Mouse (Mus musculus) layer of hippocampus, adult 18-20 months (tissue): ENCODE results near the gene Cfap73. TPM values are rescaled to one million over a fixed set of nuclear protein-coding genes. Genes with fewer than 3 reads are reported as not detected.

Experiments used
- DNase-seq, 2 experiments: peaks; one replicate each; pipeline ENCODE4 v3.0.0; 2022; ENCODE audit warnings: low spot score in 2 of 2
- total RNA-seq, 2 experiments: library from RNA; stranded (reverse); gene quantifications; 2 replicates each; pipeline ENCODE4 v1.2.3; 2021

The Cfap73 gene
- total RNA-seq, 2 experiments from 2014 or later = 0.61 to 0.82 TPM

- peak in 1 of 2 experiments; percentile 60 for DNase-seq
Measured at GRCm38 (mm10) chr5:120586741-120587615, 47.1 kb downstream of the Cfap73 start.

DNA sequence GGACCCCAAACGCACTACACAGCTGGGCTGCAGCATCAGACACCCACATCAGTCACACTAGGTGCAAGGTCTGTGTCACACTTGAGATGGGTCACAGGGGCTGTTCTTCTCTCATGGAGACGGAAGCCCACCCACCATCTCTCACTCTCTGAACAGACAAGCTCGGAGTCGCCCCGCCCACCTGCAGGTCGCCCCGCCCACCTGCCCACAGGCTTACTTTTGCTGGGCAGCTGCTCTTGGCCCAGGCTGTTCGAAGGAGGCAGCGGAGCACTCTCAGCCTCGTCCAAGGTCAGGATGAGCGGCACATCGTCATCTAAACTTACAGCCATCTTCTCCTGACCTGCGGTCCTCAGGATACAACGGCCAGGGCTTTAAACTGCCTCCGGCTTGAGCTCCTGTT is 49.1 kb downstream of the Cfap73 start:
- no peak for DNase-seq

GRCm38 (mm10) chr5:120583511-120583910 is 50.5 kb downstream of the Cfap73 start:
- DNase-seq = no peak

DNA sequence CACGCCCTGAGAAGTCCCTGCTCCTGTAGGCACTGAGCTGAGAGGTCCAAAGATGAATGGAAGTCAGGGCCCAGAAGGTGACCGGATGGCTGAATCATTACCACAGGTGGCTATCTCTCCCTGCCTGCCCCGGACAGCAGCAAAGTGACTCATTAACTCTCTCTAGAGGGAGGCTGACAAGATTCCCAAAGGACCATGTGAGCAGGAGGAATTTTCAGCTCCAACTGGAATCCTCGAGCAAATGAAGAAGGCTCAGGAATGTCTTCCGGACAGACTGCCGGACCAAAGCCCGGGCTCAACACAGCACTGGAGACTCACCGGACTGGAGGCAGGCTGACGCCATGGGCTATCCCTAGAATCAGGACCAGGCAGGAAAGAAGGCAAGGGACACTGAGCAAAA is 52.0 kb downstream of the Cfap73 start:
- no peak for DNase-seq

DNA sequence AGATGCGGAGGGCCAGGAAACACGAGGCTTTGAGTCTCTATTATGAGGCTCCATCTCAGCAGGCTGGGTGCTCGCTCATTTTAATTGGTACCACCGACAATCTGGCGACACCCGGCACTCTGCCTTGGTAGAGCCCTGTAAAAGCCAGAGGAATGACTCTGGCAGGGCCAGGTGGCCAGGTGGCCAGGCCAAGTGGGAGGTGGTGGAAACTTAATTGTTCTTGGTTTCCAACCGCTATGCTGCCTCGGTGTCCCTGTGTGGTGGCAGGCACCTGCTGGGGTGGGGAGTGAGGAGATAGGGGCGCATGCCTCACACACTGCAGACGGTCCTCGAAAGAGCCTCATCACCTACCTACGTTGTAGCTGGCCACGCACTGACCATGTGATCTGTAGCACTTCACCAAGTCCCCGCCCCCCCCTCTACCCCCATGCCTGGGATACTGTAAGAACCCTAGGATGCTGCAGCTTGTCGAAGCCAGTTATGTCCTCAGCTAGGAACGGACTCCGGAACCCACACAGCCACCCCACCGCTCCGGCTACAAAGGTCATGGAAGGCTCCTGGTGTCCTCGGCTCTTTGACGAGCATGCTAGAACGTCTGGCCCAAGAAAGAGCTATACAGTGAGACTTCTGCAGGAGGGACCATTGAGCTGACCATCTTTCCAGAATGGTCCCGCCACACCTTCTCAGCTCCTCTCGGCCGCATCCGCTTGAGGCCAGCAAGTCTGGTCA is 54.0 kb downstream of the Cfap73 start:
- DNase-seq = no peak

GRCm38 (mm10) chr5:120579211-120579897 is 54.7 kb downstream of the Cfap73 start:
- no peak for DNase-seq

GRCm38 (mm10) chr5:120578504-120579081 is 55.4 kb downstream of the Cfap73 start:
- DNase-seq = no peak

Other genes starting within 250 kb of the Cfap73 start
- gene Lhx5, start 202.5 kb downstream of the Cfap73 start, total RNA-seq = not detected
- gene Sdsl, start 161.4 kb downstream of the Cfap73 start, total RNA-seq = 1 to 10 TPM; 7.5 to 8.0 TPM
- under 1 TPM; 0.33 to 0.69 TPM for gene Sds, start 157.7 kb downstream of the Cfap73 start, total RNA-seq
- gene Plbd2, start 130.6 kb downstream of the Cfap73 start, total RNA-seq = 10 to 100 TPM; 55.8 to 56.5 TPM
- gene Slc8b1, start 123.1 kb downstream of the Cfap73 start, total RNA-seq = 10 to 100 TPM in 1 of 2 experiments, 1 to 10 TPM in 1; 7.8 to 11.8 TPM
- gene Tpcn1, start 45.6 kb downstream of the Cfap73 start, total RNA-seq = 10 to 100 TPM; 33.9 to 37.0 TPM
- gene Iqcd, start 45.2 kb downstream of the Cfap73 start, total RNA-seq = 1 to 10 TPM in 1 of 2 experiments, under 1 TPM in 1; 0.99 to 1.0 TPM
- gene Rita1, start 21.6 kb downstream of the Cfap73 start, total RNA-seq = 10 to 100 TPM; 27.5 to 29.5 TPM
- gene Ddx54, start 21.5 kb downstream of the Cfap73 start, total RNA-seq = 10 to 100 TPM; 39.3 to 40.5 TPM
- 10 to 100 TPM; 92.7 to 97.3 TPM for gene Rasal1, start 14.6 kb upstream of the Cfap73 start, total RNA-seq
- gene Dtx1, start 77.7 kb upstream of the Cfap73 start, total RNA-seq = 10 to 100 TPM; 70.7 to 75.2 TPM
- gene Oas2, start 115.6 kb upstream of the Cfap73 start, total RNA-seq = under 1 TPM in 1 of 2 experiments, not detected in 1; 0.30 TPM
- not detected for gene Oas3, start 143.4 kb upstream of the Cfap73 start, total RNA-seq
- gene Oas1e, start 161.3 kb upstream of the Cfap73 start, total RNA-seq = not detected
- under 1 TPM; 0.35 to 0.46 TPM for gene Oas1c, start 178.3 kb upstream of the Cfap73 start, total RNA-seq
- gene Oas1f, start 213.1 kb upstream of the Cfap73 start, total RNA-seq = not detected
- not detected for gene Oas1h, start 227.2 kb upstream of the Cfap73 start, total RNA-seq